In genomic region chr4:49480896-49481295, GRCm38 (mm10) we compare ENCODE assay signal across 15 mouse cellular contexts. TPM values are rescaled to one million over a fixed set of nuclear protein-coding genes. Genes with fewer than 3 reads are reported as not detected.
DNase-seq lines count a peak whose midpoint lies in the region; ATAC-seq and TF ChIP-seq lines count a peak whose summit lies in the region.
"Had no signal": no experiment of that assay in that cellular context is flagged by ENCODE, and none has a peak within 500 bp of the region (broad histone marks: within the 10 kb centered on the region; RNA-seq: fewer than 3 reads in every experiment).

No protein-coding gene starts in this region.

- WGBS in lung, embryonic 14.5 days, result 32% methylated on average over 3 of the region's 3 CpGs
- 34% methylated on average over 3 of the region's 3 CpGs for WGBS in embryonic facial prominence, embryonic 13.5 days
- WGBS in liver, adult 2 months, result 18% methylated on average over 3 of the region's 3 CpGs
- WGBS in thymus, adult 2 months, result 74% methylated on average over 3 of the region's 3 CpGs
- WGBS in forebrain, embryonic 14.5 days, result 65% methylated on average over 3 of the region's 3 CpGs

- 0 out of 2 replicates have a peak, but pooled peaks have one; percentile 22 for TF ChIP-seq POLR2A in liver, adult 2 months (IDR thresholded peaks at IDR 0.05; ENCODE audit: extremely low read depth, insufficient read depth, low read length)
- TF ChIP-seq POLR2A in thymus, adult 2 months (IDR thresholded peaks at IDR 0.05; ENCODE audit: control insufficient read depth, extremely low read depth, insufficient read depth, low read length, poor library complexity), result no peak

- no peak overlapping the region for H3K9ac ChIP-seq in lung, embryonic 14.5 days
- H3K9ac ChIP-seq in embryonic facial prominence, embryonic 13.5 days, result no peak overlapping the region
- peak overlapping the region; percentile 87 for H3K9ac ChIP-seq in liver, adult 2 months (ENCODE audit: low read depth, low read length)
- no peak overlapping the region for H3K9ac ChIP-seq in forebrain, embryonic 14.5 days (ENCODE audit: low read length)
- H3K9ac ChIP-seq: forebrain, embryonic 13.5 days; heart, embryonic 13.5 days had no signal

- H3K4me3 ChIP-seq in lung, embryonic 14.5 days (ENCODE audit: low read depth, low read length), result no peak overlapping the region
- H3K4me3 ChIP-seq in embryonic facial prominence, embryonic 13.5 days, result no peak overlapping the region
- peak overlapping the region; percentile 59 for H3K4me3 ChIP-seq in liver, adult 2 months (ENCODE audit: insufficient read depth, low read depth, low read length)
- H3K4me3 ChIP-seq in thymus, adult 2 months (ENCODE audit: control insufficient read depth, insufficient read depth, low read length), result no peak overlapping the region
- H3K4me3 ChIP-seq in forebrain, embryonic 14.5 days (ENCODE audit: low read depth, low read length), result no peak overlapping the region
- H3K4me3 ChIP-seq: forebrain, embryonic 13.5 days had no signal

- H3K27ac ChIP-seq in lung, embryonic 14.5 days (ENCODE audit: low read depth), result peak overlapping the region; percentile 60; the same call in 1 of the 2 replicates
- H3K27ac ChIP-seq in embryonic facial prominence, embryonic 13.5 days, result no peak overlapping the region
- peak overlapping the region; percentile 100 for H3K27ac ChIP-seq in liver, adult 2 months (replicated peaks; ENCODE audit: insufficient read depth, low read depth, low read length)
- no peak overlapping the region for H3K27ac ChIP-seq in thymus, adult 2 months (ENCODE audit: control insufficient read depth, insufficient read depth, low read length)
- no peak overlapping the region for H3K27ac ChIP-seq in forebrain, embryonic 14.5 days (ENCODE audit: low read depth, low read length)
- H3K27ac ChIP-seq: forebrain, embryonic 13.5 days; heart, embryonic 13.5 days had no signal

- TF ChIP-seq CTCF in lung, embryonic 14.5 days (IDR thresholded peaks at IDR 0.05; ENCODE audit: low read depth), result no peak
- TF ChIP-seq CTCF in liver, adult 2 months (IDR thresholded peaks at IDR 0.05; ENCODE audit: low read depth, low read length), result no peak
- TF ChIP-seq CTCF in thymus, adult 2 months (IDR thresholded peaks at IDR 0.05; ENCODE audit: borderline replicate concordance, control insufficient read depth, extremely low read depth, insufficient read depth, low read length, poor library complexity), result no peak

- H3K36me3 ChIP-seq in lung, embryonic 14.5 days (ENCODE audit: insufficient read depth), result no peaks in the 10 kb centered on the region
- no peaks in the 10 kb centered on the region for H3K36me3 ChIP-seq in embryonic facial prominence, embryonic 13.5 days
- H3K36me3 ChIP-seq in liver, adult 2 months (ENCODE audit: control insufficient read depth, insufficient read depth, low read length), result peaks cover 14% of the 10 kb centered on the region
- no peaks in the 10 kb centered on the region for H3K36me3 ChIP-seq in thymus, adult 2 months (ENCODE audit: control insufficient read depth, insufficient read depth, low read length)
- H3K36me3 ChIP-seq in forebrain, embryonic 14.5 days (ENCODE audit: control insufficient read depth, insufficient read depth, low read length), result no peaks in the 10 kb centered on the region
- H3K36me3 ChIP-seq: heart, embryonic 13.5 days had no signal

- H3K4me2 ChIP-seq in lung, embryonic 14.5 days, result peak overlapping the region; percentile 54
- H3K4me2 ChIP-seq in embryonic facial prominence, embryonic 13.5 days, result peak overlapping the region; percentile 41; the same call in 1 of the 2 replicates
- H3K4me2 ChIP-seq in forebrain, embryonic 14.5 days (ENCODE audit: low read length), result no peak overlapping the region

- H3K4me1 ChIP-seq in lung, embryonic 14.5 days (ENCODE audit: insufficient read depth), result no peaks in the 10 kb centered on the region
- peaks cover 11% of the 10 kb centered on the region; the same call in 1 of the 2 replicates for H3K4me1 ChIP-seq in embryonic facial prominence, embryonic 13.5 days
- H3K4me1 ChIP-seq in liver, adult 2 months (ENCODE audit: control insufficient read depth, insufficient read depth, low read length), result peaks cover 21% of the 10 kb centered on the region
- H3K4me1 ChIP-seq in thymus, adult 2 months (replicated peaks; ENCODE audit: control insufficient read depth, insufficient read depth, low read length), result no peaks in the 10 kb centered on the region
- no peaks in the 10 kb centered on the region for H3K4me1 ChIP-seq in forebrain, embryonic 14.5 days (ENCODE audit: control insufficient read depth, insufficient read depth, low read length)

- peaks cover 4% of the 10 kb centered on the region; the same call in 1 of the 2 replicates for H3K79me2 ChIP-seq in liver, adult 2 months (ENCODE audit: control insufficient read depth, insufficient read depth, low read length)

- peak; percentile 83 for ATAC-seq in lung, embryonic 14.5 days (ENCODE audit: insufficient read depth)
- peak; percentile 57; the same call in 1 of the 2 replicates for ATAC-seq in embryonic facial prominence, embryonic 13.5 days (ENCODE audit: insufficient number of reproducible peaks, insufficient read depth, low FRiP score, low TSS enrichment, low read depth)
- no peak for ATAC-seq in forebrain, embryonic 14.5 days
- ATAC-seq: forebrain, embryonic 13.5 days had no signal

- no peaks in the 10 kb centered on the region for H3K9me3 ChIP-seq in lung, embryonic 14.5 days (ENCODE audit: low read depth, low read length)
- no peaks in the 10 kb centered on the region for H3K9me3 ChIP-seq in embryonic facial prominence, embryonic 13.5 days
- H3K9me3 ChIP-seq in forebrain, embryonic 14.5 days (replicated peaks; ENCODE audit: control insufficient read depth, low read length), result no peaks in the 10 kb centered on the region
- H3K9me3 ChIP-seq: forebrain, embryonic 13.5 days; heart, embryonic 13.5 days had no signal

- H3K27me3 ChIP-seq in lung, embryonic 14.5 days (ENCODE audit: insufficient read depth, low read length), result no peaks in the 10 kb centered on the region
- peaks cover 8% of the 10 kb centered on the region for H3K27me3 ChIP-seq in embryonic facial prominence, embryonic 13.5 days
- no peaks in the 10 kb centered on the region for H3K27me3 ChIP-seq in liver, adult 2 months (ENCODE audit: control insufficient read depth, insufficient read depth, low read length)
- H3K27me3 ChIP-seq in thymus, adult 2 months (ENCODE audit: control insufficient read depth, insufficient read depth, low read length), result no peaks in the 10 kb centered on the region
- H3K27me3 ChIP-seq in forebrain, embryonic 14.5 days (replicated peaks; ENCODE audit: control insufficient read depth, insufficient read depth, low read length), result no peaks in the 10 kb centered on the region
- H3K27me3 ChIP-seq: forebrain, embryonic 13.5 days; heart, embryonic 13.5 days had no signal

- DNase-seq in lung, embryonic 14.5 days, result peak; percentile 59
- no peak for DNase-seq in lung, postnatal 10 days
- peak; percentile 86 for DNase-seq in liver, adult 2 months (ENCODE audit: extremely low read depth, low read depth, low spot score)
- DNase-seq in thymus, adult 2 months, result peak; percentile 6
- no peak for DNase-seq in Muller cell, postnatal 12 days (ENCODE audit: inconsistent ontology term)
- no peak for DNase-seq in gastrocnemius, adult 18-20 months (ENCODE audit: low spot score)
- no peak for DNase-seq in forebrain, embryonic 14.5 days (ENCODE audit: low spot score)
- DNase-seq: adrenal gland, postnatal 25 days; cerebellum, adult 9-11 months had no signal

RNA-seq across cellular contexts. Expression of gene Acnat1, which starts 7.2 kb away (rescaled TPM):
- 0.24 and 0.27 TPM in 2 replicates for polyA plus RNA-seq in lung, embryonic 14.5 days (2014; fragmentation: Nextera tagmentation; extraction: Ambion mirVana)
- 0.18 TPM in 1 of 2 replicates, not detected in the other for polyA plus RNA-seq in embryonic facial prominence, embryonic 13.5 days (2015; fragmentation: Nextera tagmentation; extraction: Ambion mirVana)
- total RNA-seq in liver, adult 2 months (2014; rRNA removed), result 92.1 and 112 TPM in 2 replicates
- 38.6 and 38.8 TPM in 2 replicates for polyA plus RNA-seq in liver, adult 2 months (2012; rRNA removed)
- 0.19 TPM in 1 of 2 replicates, not detected in the other for polyA plus RNA-seq in thymus, adult 2 months (2012; rRNA removed)
- not detected for total RNA-seq in gastrocnemius, adult 18-20 months (2021)
- polyA plus RNA-seq in forebrain, embryonic 14.5 days (2014; fragmentation: Nextera tagmentation; extraction: Ambion mirVana), result not detected in 2 replicates
- total RNA-seq: neutrophil, adult 5-6 weeks had no signal
- polyA plus RNA-seq: C2C12; forebrain, embryonic 13.5 days; heart, embryonic 13.5 days; spleen, adult 2 months had no signal

RNA-seq across cellular contexts. Expression of gene Baat, which starts 25.5 kb away (rescaled TPM):
- not detected in 2 replicates for polyA plus RNA-seq in lung, embryonic 14.5 days (2014; fragmentation: Nextera tagmentation; extraction: Ambion mirVana)
- polyA plus RNA-seq in embryonic facial prominence, embryonic 13.5 days (2015; fragmentation: Nextera tagmentation; extraction: Ambion mirVana), result 0.21 TPM in 1 of 2 replicates, not detected in the other
- 245 and 304 TPM in 2 replicates for total RNA-seq in liver, adult 2 months (2014; rRNA removed)
- polyA plus RNA-seq in liver, adult 2 months (2012; rRNA removed), result 73.9 and 76.0 TPM in 2 replicates
- polyA plus RNA-seq in thymus, adult 2 months (2012; rRNA removed), result 0.14 TPM in 1 of 2 replicates, not detected in the other
- under 1 TPM; 0.11 to 0.21 TPM for total RNA-seq in gastrocnemius, adult 18-20 months (2021)
- not detected in 2 replicates for polyA plus RNA-seq in forebrain, embryonic 14.5 days (2014; fragmentation: Nextera tagmentation; extraction: Ambion mirVana)
- total RNA-seq: neutrophil, adult 5-6 weeks had no signal
- polyA plus RNA-seq: forebrain, embryonic 13.5 days; spleen, adult 2 months had no signal

RNA-seq across cellular contexts. Expression of gene Mrpl50, which starts 40.0 kb away (rescaled TPM):
- 75.2 and 75.9 TPM in 2 replicates for polyA plus RNA-seq in lung, embryonic 14.5 days (2014; fragmentation: Nextera tagmentation; extraction: Ambion mirVana)
- polyA plus RNA-seq in embryonic facial prominence, embryonic 13.5 days (2015; fragmentation: Nextera tagmentation; extraction: Ambion mirVana), result 84.8 and 89.9 TPM in 2 replicates
- 30.1 and 32.2 TPM in 2 replicates for total RNA-seq in liver, adult 2 months (2014; rRNA removed)
- polyA plus RNA-seq in liver, adult 2 months (2012; rRNA removed), result 4.9 and 7.2 TPM in 2 replicates
- 3.7 and 4.2 TPM in 2 replicates for polyA plus RNA-seq in thymus, adult 2 months (2012; rRNA removed)
- total RNA-seq in gastrocnemius, adult 18-20 months (2021), result 10 to 100 TPM; 29.8 to 31.2 TPM
- polyA plus RNA-seq in forebrain, embryonic 14.5 days (2014; fragmentation: Nextera tagmentation; extraction: Ambion mirVana), result 81.0 and 91.9 TPM in 2 replicates

RNA-seq across cellular contexts. Expression of gene Zfp189, which starts 40.1 kb away (rescaled TPM):
- 8.6 and 9.4 TPM in 2 replicates for polyA plus RNA-seq in lung, embryonic 14.5 days (2014; fragmentation: Nextera tagmentation; extraction: Ambion mirVana)
- polyA plus RNA-seq in embryonic facial prominence, embryonic 13.5 days (2015; fragmentation: Nextera tagmentation; extraction: Ambion mirVana), result 10.7 and 11.8 TPM in 2 replicates
- total RNA-seq in liver, adult 2 months (2014; rRNA removed), result 5.2 and 6.4 TPM in 2 replicates
- polyA plus RNA-seq in liver, adult 2 months (2012; rRNA removed), result 1.1 and 1.5 TPM in 2 replicates
- polyA plus RNA-seq in thymus, adult 2 months (2012; rRNA removed), result 1.7 and 1.9 TPM in 2 replicates
- total RNA-seq in gastrocnemius, adult 18-20 months (2021), result 1 to 10 TPM; 3.0 to 4.6 TPM
- polyA plus RNA-seq in forebrain, embryonic 14.5 days (2014; fragmentation: Nextera tagmentation; extraction: Ambion mirVana), result 14.4 and 18.3 TPM in 2 replicates

Comparison
In these comparisons a context has a peak if more than half of its experiments do, and no peak if none do; other contexts are left out.
1. DNase-seq: peak in lung, embryonic 14.5 days (single experiment), liver, adult 2 months (single experiment) and thymus, adult 2 months (single experiment); none in lung, postnatal 10 days (single experiment), Muller cell, postnatal 12 days (single experiment), gastrocnemius, adult 18-20 months (single experiment) and forebrain, embryonic 14.5 days (single experiment).
2. H3K27ac ChIP-seq: peak in lung, embryonic 14.5 days (single experiment) and liver, adult 2 months (single experiment); none in embryonic facial prominence, embryonic 13.5 days (single experiment), thymus, adult 2 months (single experiment) and forebrain, embryonic 14.5 days (single experiment).
3. RNA of gene Acnat1, which starts 7.2 kb away (polyA plus RNA-seq): 38.6 to 38.8 TPM in liver, adult 2 months; 0.24 to 0.27 TPM in lung, embryonic 14.5 days, 0.19 TPM in thymus, adult 2 months, 0.18 TPM in embryonic facial prominence, embryonic 13.5 days and not detected in forebrain, embryonic 14.5 days; every median in the first group is over 10 times any median in the second.
4. RNA of gene Baat, which starts 25.5 kb away (polyA plus RNA-seq): 73.9 to 76.0 TPM in liver, adult 2 months; not detected in lung, embryonic 14.5 days, not detected in forebrain, embryonic 14.5 days, 0.14 TPM in thymus, adult 2 months and 0.21 TPM in embryonic facial prominence, embryonic 13.5 days; every median in the first group is over 10 times any median in the second.